Mouse (Mus musculus): ENCODE results near the gene Fosl1.

DNA sequence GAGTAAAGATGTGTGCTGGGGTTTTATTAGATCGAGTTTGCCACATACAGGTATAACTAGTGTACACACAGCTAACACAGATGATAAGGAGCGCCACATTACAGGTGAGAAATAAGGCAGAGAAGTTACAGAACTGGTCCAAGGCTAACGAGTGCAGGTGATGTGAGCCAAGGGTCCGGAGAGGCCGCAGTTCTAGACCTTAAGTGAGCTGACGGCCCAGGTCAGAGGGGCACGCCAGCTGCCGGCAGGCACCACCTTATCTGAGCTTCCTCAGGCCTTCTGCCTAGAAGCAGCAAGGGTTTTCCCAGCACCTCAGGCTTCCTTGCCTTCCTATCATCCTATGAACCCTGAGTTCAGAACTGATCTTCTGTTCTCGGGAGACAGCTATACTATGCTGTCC, 27.7 kb upstream of the Fosl1 start:
- no peak for TF ChIP-seq CTCF (IDR thresholded peaks at IDR 0.05; ENCODE audit: low read depth, low read length)
- no peak for TF ChIP-seq POLR2A (IDR thresholded peaks at IDR 0.05; ENCODE audit: borderline replicate concordance, low read depth, low read length)
